Mouse (Mus musculus) olfactory bulb, adult 2 months (tissue): ENCODE measurements around the gene Ntm.

Experiments
- CTCF ChIP-seq: fragments of 200-500 bp; IDR thresholded peaks from 2 replicates; pipeline ENCODE4 v1.5.1; 2012; ENCODE audit warnings: low read depth, mild to moderate bottlenecking, low read length, moderate library complexity; ENCODE audit not compliant: insufficient read depth
- POLR2A ChIP-seq: fragments of 200-500 bp; IDR thresholded peaks from 2 replicates; pipeline ENCODE4 v1.6.1; 2012; ENCODE audit warnings: mild to moderate bottlenecking, low read depth, low read length, moderate library complexity; ENCODE audit not compliant: insufficient read depth

DNA sequence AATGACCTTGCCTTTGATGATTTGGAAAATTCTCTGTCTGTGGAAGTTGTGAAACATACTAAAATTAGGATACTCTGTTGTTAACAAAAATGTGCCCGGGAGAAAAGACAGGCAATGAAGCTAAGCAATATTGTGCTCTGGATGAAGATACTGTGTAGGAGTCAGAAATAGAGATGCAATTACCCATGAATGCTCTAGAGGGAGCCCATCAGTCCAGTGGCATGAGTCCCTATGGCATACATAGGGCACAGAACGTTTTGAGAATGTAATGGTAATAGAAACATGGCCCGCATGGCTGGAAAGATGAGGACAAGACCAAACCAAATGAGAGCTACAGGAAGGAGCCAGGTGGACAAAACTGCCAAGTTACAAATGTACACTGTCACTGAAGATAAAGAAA is 712.1 kb downstream of the Ntm start:
- TF ChIP-seq CTCF: no peak
- TF ChIP-seq POLR2A: no peak
